Mouse (Mus musculus) right cerebral cortex, postnatal 25 days (tissue): ENCODE results near the gene Fmn2.
A peak's percentile ranks its signal among the peaks of the same experiment; 100 is the strongest.

Experiments used
- DNase-seq: peaks from one replicate; pipeline ENCODE4 v3.0.0; 2022

The Fmn2 gene

DNA sequence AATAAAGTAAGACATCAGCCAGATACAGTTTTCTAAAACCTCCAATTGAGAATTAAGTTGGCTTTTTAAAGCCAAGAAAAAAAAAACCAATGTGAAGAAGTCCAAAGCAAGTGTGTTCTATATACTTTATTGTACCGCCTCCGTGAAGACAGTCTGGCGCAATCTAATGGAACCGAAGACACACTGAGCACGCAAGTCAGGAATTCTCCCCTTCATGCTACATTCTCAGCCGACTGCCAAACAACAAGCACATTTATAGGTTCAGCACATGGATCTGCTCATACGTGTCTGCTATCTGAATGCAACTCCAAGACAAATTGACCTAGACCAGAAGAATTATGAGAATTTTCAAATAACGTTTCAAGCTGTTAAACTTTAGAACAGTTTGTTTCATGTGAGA, 169.2 kb downstream of the Fmn2 start:
- no peak for DNase-seq

DNA sequence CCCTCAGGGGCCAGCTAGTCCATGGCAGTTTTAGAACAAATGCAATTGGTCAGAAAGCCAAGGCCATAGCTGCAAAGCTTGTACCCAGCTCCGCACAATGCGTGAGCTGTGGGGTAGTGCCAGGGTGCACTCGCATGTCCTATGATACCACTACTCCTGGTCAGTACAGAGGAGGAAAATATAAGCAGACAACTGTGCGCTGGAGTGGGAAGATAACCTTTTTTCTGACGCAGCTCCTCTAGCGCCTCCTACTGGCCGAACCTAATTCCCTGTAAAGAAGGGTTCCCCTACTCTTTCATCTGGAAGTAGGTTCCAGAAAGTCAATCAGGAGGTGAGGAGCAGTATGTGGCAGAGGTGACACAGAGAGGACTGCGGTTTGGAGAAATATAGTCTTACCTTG, 173.0 kb downstream of the Fmn2 start:
- DNase-seq, result no peak

DNA sequence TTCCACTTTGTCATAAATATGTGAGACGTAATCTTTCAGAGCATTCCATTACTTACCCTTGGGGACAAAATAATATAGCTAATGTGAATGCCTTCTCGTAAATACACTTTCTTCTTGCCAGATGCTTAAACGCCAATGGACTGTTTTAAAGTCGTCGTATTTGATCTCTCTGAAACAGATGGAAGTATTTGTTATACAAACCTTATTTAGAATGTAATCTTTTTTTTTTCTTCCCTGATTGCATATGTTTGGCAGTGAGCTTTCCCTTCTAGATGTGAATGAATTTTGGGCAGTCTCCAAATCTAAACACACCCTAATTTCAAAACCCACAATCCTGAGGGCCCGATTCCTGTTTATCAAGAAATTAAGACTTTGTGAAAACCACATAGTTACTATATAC, 173.7 kb downstream of the Fmn2 start:
- DNase-seq, result no peak

DNA sequence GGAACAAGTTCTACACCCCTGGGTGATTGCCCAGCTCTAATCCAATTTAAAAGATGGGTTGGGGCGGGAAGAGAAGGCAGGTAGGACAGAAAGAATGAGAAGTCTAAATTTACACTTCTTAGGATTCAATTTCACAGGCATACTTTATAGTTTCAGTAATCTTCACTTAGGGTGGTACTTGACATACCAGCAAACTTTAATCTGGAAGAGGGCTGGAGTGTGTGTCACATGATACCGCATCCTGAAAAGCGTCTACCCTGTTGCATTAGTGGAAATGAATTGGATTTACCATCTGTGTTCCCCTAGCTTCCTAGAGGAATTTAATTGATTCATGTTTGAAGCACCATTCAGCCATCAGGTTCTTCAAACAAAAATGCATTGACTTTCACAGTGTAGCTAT, 174.6 kb downstream of the Fmn2 start:
- no peak for DNase-seq

DNA sequence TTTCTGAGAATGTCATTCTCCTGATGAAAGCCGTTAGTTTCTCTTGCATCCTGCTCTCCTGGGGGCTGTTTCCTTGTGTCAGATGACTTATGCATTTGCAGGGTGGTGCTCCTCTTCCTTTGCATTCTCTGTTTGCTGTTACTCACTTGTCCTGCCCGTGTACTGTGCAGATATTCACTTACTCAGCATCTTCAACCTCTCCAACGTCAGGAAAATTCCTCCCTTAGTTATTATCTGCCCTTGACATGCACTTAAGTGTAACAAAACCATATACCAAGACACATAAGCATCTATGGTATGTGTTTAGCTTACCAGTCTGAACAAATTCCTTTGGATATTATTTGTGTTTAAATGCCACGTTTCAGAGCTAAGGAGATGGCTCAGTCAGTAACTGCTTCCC, 175.6 kb downstream of the Fmn2 start:
- DNase-seq, result no peak

DNA sequence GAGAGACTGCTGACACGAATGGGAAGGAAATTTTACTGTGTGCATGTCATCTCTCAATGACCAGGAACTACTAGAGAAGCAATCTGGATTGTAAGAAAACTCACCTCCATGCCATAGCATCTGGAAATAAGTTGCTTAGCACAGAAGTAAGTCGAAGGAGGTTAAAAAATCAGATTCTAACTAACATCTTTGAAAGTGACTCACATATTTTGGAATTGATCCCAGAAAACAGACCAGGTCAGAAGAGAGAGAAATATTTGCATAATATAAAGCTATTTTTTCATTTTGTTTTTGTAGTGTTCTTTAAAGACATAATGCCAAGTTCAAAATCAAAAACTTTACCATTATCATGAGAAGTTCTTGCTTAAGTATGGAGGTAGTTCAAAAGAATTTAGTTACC, 187.7 kb downstream of the Fmn2 start:
- no peak for DNase-seq

DNA sequence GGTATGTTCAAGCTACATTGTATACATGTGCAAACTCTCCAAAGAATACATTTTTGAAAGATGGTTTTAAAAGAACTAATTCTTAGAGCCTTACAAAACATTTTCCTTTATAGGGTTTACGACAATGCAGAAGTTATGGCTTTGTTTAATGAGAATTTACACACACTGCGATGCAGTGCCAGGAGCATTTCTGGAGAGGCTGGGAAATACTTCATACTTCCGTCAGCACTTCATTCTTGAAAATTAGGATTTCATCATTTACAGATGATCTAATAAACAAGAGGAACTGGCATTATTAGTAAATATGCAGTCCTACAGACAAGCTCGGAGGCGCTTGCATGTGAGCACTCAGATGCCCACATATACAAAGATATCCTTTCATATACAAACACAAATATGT, 199.2 kb downstream of the Fmn2 start:
- no peak for DNase-seq

DNA sequence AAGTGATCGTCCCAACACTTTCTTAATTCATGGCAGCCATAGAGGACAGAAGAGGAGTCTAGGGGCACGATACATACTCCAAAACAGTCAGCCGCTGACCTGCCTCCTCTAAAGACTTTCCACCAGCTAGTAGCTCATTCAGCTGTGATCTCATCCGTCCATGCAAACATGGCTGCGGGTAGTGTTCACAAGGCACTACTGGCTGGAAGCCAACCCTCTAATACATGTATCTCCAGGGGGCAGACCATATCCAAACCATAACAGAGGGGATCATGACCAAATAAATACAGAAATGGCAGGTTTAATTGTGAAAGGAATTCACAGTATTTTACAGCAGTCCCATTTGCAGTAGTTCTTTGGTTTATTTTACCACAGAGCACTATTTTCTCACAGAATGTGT, 200.2 kb downstream of the Fmn2 start:
- no peak for DNase-seq

DNA sequence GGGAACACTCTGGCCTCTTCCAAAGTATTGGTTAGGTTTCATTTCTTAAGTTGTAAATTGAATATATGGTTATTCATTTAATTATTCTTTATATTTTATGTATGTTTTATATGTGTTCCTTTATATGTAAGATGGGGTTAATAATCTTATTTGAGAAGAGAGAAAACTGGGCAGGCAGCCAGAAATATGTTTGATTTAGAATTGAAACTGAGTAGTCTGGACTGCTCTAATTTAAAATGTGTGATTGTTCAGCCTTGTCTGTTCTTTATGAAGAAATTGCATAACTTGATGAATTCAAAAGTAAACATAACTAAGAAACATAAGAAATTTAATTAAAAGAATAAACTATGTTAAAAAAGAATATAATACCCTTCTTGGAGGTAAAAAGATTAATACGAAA, 202.3 kb downstream of the Fmn2 start:
- no peak for DNase-seq

DNA sequence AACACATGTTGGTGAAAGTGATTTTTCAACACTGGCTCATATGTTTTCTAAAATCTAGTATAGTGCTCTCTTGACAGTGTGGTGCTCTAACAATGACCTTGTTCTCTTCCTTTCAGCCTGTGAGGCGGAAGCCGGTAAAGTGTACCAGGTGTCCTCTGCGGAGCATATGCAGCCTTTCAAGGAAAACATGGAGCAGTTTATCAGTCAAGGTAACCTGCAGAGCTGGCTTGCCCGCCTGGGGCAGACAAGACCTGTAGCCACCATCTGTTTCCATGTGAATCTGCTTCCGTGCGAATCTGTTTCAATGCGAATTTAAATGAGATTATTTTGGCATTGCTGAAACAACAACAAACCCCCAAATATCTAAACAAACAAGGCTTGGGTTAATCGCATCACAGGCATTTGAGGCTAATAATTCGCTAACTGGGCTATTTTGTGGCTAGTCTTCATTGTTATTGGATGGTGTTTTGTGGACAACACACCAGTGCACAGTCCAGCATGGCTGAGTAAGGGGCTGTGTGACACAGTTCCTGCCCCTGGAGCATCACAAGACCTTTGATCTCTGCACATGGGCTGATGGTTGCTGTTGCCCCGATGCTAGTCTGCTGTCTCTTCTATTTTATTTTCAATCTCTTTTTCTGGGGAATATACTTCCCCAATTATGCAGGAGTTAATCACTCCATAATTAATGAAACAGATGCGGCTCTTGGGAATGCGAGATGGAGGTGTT, 218.3 kb downstream of the Fmn2 start:
- no peak for DNase-seq

DNA sequence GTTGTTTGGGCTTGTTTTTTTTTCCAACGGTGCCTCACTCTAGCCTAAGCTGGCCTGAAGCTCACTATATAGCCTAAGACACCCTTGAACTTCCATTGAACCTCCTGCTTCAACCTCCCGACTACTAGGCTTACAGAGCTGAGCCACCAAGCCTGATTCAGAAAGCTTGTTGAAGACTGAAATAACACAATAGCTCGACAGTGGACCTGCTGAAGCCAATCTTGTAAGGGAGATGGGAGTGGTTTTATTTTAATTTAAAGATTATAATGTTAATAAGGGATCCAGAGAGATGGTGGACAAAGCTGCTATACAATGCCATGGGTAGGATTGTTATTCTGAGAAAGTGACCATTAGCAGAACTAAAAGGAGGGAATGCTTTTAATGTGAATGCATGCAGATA, 227.1 kb downstream of the Fmn2 start:
- DNase-seq, result no peak

DNA sequence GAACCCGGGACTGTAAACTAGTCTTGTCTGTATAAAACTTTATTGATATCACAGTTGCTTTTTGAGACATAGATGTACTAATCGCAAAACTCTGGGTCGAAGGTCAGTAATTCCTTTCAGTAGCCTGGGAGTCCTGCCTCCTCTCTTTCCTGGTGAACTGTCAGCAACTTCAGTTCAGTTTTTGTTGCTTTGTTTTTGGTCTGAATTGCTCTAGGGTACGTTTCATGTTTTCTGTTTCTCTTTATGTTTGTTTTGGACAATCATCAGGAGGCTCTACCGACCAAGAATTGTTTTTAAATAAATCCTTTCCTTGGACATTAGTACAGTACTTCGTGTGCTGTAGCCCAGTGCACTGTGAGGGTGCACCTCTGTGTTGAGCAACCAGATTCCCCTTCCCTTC, 231.1 kb downstream of the Fmn2 start:
- DNase-seq, result no peak

DNA sequence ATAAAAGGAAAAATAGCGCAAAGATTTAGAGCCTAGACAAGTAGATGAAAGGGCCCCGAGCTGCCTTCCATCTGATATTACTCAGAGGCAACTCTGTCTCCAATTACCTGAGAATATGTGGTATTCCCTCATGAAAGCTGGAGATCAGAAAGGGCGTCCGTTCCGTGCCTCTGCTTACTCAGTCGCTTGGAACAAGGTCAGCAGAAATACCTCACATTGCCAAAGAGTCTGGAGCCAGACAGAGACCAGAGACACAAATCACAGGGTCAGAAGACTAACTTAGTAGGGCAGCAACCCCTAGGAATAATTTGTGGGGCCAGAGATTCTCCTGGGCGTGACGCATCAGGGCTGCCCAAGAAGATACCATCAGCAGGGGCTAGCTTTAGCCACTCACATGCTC, 237.3 kb downstream of the Fmn2 start:
- DNase-seq, result no peak

DNA sequence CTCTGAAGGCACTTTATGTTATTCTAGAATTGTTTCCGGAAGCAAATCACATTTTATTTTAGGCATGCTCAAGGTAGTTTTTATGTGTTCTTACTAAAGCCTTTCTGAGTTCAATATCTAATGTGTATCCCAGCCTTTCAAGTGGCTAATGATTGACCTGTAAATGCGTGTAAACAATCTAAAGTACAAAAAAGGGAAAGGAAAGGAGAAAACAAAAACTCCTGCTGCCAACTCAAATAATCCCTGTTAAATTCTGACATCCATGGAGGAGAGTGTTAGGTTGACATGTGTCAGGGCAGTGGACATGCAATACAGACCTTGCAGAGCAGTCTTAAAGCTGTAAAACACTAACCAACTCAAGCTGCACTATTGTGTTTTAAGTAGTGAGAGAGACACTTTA, 241.0 kb downstream of the Fmn2 start:
- DNase-seq, result no peak

DNA sequence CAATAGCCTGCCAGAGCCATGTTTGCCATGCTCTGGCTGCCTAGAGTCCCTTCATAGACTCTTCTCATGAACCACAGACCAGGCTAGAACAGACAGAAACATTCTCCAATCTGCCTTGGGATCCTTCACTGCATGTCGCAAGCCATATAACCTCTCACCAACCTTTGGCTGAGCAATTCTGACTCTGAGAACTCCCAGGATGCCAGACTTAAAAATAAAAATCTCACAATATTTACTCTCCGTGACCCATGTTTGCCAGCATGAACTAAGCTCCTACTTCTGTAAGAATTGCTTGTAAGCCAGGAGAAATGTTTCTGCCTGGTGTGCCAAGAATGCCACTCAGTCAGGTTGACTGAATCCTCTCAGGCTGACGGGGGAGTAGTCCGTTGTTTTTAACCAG, 246.9 kb downstream of the Fmn2 start:
- no peak for DNase-seq

DNA sequence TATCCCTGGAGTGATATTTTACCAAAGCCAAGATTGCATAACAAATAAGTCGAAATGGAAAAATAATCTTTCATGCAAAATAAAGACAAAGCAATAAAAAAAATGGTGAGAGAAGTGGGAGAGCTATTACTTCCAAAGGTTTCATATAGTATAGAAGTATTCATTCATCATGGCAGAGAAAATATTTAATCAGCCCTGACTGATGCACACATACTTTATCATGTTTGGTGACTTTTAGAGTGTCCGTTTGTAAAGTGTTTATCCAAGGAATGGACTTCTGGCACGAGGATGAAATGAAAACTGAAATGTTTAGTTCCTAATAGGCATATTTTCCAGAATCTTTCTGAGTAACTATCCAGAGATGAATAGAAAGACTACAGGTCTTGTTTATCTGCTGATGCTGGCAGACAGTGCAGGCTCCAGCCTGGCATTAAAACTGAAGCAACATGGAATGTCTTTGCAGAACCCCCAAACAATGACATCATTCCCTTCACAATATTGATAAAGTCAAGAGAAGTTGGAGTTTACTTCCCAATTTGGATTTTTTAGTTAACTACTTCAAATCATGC, 249.4 kb downstream of the Fmn2 start:
- DNase-seq, result no peak

DNA sequence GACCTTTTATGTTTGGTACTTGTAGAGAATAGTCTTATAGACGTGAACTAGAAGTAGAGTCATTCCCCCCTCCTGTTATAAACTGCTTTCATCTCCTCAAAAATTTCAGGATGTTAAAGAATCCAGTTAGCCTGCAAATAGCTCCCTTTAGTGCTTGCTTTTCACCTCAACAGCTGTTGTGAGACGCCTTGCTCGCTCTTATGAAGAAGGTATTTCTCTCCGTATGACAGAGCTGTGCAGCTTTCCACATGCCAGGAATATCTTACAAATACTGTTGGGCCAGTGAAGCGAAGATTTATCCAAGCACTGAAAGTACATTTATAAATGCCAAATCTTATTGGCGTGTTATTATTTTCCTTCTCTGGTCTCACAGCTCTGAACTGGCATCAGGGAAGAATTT, 257.7 kb downstream of the Fmn2 start:
- DNase-seq, result peak; percentile 8

DNA sequence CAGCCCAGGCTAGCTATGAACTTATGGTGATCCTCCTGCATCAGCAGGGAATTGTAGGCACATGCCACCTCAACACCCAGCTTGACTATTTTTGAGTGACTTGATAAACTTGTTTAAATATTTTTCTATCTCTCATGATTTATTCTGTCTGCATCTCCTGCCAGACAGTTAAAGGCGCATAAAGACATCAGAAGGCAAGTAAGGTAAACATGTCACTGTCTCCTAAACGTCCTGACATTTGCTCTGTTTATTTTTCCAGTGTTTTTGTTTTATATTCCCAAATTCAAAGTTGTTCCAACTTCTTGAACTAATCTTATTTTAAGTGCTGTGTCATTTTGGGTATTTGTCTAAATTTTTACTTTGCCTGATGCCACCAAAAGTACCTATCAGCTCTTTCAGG, 264.1 kb downstream of the Fmn2 start:
- DNase-seq, result no peak

DNA sequence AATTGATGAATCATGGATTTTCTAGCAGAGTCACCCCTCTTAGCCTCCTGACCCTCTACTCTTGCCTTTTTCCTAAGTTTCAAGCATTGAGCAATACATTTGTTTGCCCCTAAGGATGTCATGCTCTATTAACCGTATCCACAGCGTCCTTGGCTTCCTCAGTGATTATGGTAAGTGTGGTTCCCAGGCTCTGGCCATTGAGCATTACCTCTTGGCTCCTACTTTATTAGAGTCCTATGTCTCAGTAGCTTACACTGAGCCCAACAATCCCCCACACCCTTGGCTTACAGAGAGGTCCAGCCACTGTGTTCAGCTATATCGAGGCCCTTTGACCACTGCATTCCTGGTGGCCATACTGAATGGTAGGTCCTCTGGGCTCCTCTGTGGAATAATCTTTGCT, 265.2 kb downstream of the Fmn2 start:
- no peak for DNase-seq

DNA sequence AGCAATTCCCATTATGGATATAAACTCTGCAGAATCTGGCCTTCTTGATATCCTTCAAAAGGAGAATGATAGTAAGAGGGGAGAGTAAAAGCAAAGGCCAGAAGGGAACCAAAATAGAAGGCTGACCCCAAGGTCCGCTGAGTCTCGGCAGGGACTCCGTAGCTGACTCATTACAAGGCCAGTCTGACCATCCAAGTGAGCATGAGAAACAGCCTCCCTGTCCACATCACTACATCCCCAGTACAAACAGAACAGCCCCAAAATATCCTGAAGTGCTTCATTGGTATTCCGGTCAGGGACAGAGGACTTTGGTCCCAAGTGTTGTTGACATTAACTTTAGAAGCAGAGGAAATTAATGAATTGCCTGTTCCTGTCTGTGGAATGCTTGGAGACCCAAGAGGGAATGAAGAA, 270.3 kb downstream of the Fmn2 start:
- no peak for DNase-seq

DNA sequence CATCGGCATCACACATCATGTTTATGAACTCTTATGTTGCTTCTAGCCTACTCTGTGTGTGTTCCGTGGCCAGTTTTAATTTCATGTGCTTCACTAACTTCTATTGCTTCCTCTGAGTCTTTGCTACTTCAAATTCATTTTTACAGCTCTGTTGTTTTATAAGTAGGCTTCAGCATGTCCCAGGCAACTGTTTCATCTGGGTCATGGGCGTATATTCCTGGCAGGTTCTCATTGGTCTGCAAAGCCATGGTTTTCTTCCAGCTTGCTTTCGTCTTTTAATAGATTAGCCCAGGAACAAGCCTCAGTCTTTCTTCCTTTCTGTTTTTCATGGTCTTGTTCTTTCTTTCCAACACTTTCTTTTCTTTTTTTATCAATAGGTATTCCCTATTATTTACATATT, 279.4 kb downstream of the Fmn2 start:
- no peak for DNase-seq

DNA sequence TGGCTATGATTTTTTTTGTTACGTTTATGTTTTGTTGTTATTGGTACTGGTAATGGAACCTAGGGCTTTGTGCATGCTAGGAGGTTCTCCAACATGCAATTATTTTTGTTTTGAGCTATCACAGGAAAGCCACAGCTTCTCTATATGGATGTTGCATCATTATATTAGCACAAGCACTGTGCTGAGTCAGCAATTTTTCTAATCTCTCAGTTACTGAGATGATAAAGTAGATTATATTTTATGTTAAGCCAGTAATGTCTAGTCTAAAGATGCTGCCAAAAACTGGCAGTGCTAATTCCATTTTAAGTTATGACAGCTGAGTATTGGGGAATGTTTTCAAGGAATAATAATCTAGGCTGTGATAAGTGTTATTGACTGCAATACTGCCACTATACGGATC, 287.0 kb downstream of the Fmn2 start:
- DNase-seq, result no peak

DNA sequence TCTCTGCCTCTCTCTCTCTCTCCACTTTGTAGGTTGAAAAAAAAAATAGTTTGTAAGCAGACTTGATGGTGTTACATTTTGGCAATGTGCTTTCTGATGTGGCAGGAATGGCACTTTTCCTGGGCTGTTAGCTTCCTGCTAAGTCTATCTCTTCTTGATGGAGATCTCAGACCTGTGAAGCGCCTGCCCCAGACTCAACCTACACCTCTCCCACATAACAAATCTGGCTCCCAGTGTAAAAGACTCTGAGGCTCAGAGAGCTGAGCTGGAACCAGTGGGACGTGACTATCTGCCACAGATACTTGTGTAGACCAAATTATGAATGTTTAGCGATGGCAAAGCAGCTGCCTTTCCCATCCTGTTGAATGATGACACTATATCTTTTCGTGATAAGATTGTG, 310.2 kb downstream of the Fmn2 start:
- no peak for DNase-seq

DNA sequence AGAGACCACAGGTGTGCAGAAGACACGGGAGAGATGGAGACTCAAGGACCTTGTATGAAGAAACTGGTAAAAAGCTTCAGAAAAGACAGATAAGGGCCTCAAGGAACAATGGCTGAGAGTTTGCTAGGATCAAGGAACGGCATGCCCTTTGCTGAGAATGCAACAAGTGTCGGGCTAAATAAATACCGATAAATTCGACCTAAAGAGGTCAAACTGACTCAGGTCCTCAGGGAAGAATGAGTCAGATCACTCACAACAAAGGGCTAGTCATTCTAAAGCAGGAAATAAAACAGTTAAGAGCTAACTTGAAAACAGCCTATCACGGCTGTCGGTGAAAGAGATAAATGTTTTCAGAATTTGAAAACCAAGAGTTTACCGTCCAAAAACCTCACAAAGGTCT, 324.9 kb downstream of the Fmn2 start:
- DNase-seq, result no peak

DNA sequence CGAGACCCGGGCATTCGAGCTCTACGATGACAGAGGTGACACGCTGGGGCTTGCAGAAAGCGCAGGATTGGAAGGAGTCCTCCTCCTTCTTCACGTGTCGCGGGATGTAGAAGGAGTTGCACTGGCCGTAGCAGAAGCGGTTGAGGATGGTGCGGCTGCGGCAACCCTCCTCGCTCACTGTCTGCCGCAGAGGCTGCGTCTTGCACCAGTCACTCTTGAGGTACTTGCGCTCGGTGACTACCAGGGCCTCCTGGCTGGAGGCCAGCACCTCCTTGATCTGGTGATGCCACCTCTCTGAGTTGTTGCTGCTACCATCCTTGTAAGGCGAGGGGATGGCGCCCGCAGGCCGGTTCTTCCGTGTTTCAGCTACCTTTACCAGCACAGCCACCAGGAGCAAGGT, 335.2 kb downstream of the Fmn2 start:
- DNase-seq, result no peak
